Mouse (Mus musculus) heart, postnatal 4 days (tissue): ENCODE data around the gene Adamtsl3. TPM values are rescaled to one million over a fixed set of nuclear protein-coding genes. Genes with fewer than 3 reads are reported as not detected.

Experiments used
- DNase-seq: peaks from one replicate; pipeline ENCODE4 v3.0.0; 2021
- total RNA-seq, 2 experiments: library from RNA; stranded (reverse); gene quantifications; 2 replicates each; pipeline ENCODE4 v1.2.3; 2021

The Adamtsl3 gene
- 10 to 100 TPM in 1 of 2 experiments, 1 to 10 TPM in 1; 7.0 to 12.6 TPM for total RNA-seq

DNA sequence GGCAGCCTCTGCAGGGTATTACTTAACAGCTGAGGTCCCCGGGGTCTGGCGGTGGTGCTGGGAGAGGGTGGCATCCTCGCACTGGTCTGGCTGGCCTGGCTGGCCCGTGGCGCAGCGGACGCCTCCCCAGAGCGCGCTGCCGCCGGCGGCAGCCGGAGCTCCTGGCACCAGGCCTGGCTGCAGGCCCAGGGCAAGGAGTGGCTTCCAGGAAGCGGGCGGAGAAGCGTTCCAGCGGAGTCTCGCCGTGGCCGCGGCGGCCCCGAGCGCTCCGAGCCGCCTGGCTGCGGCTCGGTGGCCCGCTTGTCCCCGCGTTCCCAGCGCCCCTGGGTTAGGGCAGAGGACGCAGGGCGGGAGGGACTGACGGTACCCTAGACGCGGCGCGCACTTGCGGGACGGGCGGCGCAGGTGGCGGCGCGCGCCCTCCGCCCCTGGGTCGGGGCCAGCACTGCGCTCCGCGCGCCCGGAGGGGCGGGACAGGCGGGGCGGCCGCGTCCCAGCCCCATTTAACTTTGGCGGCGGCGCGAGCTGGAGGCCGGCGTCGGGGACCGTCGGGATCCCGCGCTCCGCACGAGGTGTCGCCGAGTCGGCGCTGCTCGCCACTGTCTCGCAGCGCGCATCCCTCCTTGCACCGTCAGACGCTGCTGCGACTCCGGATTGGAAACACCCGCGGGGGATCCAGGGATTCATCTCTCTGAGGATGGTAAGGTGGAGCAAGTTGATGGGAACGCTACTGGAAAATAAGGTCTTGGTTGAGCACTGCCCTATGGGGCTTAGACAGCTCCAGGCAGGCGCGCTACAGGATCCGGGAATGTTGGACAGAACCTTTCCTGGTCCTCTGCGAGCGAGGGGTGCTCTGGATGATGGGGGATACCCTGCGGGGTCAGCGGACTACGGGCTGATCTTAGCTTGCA lies at the start of gene Adamtsl3:
Gene Adamtsl3, plus strand, starts transcription at position 484 of the 911 bp plus-strand sequence.
- DNase-seq = peak; percentile 72

DNA sequence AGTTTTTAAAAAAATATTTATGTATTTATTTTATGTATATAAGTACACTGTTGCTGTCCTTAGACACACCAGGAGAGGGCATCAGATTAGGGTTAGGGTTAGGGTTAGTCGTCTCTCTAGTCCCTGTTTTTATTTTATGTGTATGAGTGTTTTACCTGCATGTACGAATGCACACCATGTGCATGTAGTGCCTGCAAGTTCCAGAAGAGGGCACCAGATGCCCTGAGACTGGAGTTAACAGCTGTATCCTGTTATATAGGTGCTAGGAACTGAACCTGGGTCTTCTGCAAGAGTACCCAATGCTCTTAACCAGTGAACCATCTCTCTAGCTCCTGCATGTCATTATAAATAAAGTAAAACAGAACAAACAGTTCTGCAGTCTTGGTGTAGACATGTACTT lies 48.3 kb upstream of the Adamtsl3 start:
- DNase-seq = no peak

DNA sequence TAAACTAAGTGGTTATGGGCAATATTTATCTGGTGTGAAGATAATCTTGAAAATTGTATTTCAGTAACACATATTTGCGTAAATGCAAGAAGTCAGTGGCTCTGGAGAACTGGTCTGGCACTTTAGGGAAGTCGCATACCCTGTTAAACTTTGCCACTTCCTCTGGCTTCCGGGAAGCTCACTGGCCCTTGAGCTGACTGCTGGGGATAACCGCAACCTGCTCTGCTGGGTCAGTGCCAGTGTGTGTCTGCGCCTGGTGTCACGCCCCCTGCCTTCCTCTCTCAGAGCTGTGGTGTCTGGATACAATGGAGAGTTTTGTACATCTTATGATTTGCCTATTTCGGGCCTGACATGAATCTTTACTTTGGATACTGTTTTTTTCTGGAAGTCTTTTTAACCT lies 42.1 kb upstream of the Adamtsl3 start:
- no peak for DNase-seq

DNA sequence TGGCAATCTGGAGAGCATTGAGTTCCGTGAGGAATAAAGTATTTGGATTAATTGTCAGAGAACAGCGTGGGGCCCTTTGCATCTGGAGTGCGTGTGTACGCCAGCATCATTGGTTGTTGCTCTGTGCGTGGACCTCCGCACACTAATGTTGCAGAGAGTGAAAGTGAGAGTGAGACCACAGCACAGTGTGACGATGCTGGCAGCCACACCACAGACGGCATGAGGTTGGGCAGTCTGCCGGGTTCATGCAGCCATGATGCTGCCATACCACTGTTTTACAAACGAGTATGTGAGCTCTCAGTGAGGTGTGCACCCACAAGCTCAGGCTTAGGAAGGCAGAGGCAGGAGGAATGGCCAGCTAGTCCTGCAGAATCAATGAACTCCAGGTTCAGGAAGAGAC lies 41.4 kb upstream of the Adamtsl3 start:
- DNase-seq = no peak

DNA sequence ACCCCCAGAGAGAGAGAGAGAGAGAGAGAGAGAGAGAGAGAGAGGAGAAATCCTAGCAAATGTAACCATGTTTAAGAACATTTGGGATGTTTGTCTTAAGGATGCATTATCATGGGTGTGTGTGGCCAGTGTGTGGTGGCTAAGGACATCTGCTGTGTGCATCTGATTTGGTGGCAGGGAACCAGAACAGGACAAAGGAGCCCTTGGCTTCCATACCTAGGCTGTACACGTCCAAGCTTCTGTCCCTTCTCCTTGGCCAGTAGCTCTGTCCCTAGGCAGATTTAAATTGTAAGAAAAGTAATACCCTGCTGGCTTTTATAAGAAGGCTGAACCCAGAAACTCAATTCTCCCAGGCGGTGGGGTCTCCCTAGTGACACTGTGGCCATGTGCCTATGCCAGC lies 40.9 kb upstream of the Adamtsl3 start:
- no peak for DNase-seq

DNA sequence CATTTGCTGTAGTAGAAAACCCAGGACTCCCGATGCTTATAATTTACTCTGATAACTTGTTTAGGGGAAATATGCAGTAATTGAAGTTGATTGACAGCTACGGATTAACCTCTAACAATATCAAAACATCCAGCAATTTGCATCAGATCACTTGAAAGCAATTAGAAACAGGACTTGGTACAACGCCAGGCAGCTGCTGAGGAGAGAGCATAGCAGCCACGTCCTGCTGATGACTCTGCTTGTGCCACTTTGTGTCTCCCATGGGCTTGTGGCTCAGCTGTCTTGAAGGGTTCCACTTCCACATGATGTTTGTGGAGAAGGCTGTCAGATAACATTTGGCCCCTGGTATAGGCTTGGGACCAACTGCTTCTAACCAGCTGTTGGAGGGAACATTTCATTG lies 27.1 kb upstream of the Adamtsl3 start:
- DNase-seq = no peak

DNA sequence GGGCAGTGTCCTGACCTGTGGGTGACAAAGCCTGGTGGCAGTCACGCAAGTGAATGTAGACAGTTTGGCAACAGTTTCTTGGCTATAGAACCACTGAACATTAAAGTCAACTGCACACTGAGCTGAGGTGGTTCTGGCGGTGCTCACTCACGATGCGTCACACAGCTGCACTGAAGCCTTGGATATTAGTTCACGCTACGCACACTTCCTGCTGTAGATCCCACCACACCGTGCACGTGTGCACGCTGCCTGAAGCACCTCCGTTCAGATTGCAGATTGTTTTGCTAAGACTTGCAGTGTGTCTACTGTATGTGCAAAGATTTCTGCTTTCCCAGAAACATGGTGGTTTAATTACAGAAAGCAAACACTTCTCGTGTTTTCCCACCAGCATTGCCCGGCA lies 17.0 kb upstream of the Adamtsl3 start:
- DNase-seq = no peak

DNA sequence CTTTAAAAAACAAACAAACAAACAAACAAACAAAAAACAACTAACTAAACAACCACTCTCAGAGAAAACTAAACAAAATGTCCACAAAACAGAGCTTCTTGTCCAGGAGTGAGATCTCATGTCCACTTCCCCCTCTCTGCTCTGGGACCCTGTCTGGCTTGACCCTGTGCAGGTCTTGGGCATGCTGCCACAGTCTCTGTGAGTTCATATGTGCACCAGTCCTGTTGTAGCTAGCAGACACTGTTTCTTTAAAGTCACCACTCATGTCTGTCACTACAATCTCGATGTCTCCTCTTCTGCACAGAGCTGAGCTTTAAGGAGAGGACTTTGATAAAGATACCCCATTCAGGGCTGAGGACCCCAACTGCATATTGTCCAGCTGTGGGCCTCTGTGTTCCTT lies 8.9 kb upstream of the Adamtsl3 start:
- no peak for DNase-seq

DNA sequence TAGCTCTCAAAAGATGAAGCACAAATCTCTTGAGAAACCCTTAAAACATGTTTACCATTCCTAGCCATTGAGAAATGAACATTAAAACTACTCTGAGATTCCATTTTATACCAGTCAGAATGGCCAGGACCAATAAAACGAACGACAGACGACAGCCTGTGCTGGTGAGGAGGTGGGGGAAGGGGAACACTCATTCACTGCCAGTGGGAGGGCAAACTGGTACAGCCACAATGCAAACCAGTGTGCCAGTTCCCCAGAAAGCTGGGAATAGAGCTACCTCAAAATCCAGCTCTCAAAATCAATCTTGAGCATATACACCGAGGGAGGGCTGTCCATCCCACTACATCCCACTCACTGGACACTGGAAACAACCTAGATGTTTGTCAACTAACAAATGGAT lies 8.3 kb upstream of the Adamtsl3 start:
- DNase-seq = no peak

DNA sequence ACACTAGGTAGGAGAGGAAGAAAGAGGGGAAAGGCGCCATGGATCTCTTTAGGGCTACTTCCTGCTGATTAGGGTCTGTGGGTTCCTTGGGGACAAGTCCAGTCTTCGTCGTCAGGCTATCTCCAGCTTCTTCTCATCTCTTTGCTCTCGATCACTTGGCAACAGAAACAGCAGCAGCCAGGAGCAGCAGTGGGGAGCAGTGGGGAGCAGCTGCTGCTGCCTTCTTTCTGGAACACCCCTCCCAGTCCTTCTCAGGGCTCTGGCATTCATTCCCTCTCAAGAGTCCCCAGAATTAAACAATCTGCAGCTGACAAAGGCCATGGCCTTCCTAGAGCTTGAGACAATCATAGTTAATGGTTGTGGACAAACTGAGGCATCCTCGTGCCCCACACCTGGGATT lies 7.6 kb upstream of the Adamtsl3 start:
- DNase-seq = no peak

DNA sequence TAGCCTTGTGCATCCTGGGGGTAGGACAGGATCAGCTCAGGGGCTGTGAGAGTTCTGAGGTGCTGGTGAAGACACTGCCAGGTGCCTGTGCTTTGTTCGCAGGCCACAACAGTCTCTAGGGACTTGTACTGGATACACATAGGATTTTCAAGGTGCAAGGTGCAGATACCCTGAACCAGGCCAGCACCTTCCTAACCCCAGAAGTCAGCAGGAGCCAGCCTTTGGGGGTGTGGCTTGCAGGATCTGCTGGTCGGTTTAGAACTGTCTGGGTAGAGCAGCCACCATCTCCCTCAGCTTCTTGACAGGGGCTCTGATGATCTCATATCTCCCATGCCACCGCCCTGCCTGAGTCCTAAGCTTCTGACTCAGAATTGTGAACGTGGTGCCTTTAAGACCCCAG lies 5.7 kb upstream of the Adamtsl3 start:
- no peak for DNase-seq

DNA sequence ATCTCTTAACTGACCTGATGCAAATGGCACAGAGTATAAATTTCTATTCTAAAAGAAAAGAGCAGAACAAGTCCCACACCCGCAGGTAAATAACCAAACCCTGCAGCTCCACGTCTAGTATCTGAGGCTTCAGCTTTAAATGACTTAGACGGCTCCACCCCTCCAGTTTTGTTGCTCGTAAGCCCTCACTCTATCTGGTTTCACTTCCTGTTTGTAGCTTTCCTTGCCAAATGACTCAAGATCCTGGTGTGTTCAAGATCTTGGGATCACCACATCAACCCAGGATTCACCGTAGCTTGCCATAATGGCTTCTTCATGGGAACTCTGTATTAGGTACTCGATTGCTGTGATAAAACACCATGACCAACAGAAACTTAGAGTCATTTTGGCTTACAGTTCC lies 4.6 kb upstream of the Adamtsl3 start:
- no peak for DNase-seq

DNA sequence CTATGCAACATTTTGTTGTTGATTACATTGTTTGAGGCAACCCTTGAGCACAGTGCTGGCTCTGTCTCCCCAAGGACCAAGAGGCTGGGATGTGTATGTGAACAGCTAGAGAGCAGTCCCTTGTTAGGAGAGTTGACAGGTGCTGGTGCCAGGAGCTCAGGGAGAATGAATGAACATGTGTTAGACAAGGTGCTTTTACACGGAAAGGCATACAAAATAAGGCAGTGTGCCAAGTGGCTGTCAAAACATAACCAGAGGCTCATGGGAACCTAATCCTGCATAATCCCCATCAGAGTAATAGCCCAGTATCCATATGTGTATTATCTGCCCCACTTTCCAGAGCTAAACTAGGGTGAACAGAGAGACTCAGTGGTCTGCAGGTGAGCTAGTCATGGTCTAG lies 1.5 kb upstream of the Adamtsl3 start:
- DNase-seq = no peak

DNA sequence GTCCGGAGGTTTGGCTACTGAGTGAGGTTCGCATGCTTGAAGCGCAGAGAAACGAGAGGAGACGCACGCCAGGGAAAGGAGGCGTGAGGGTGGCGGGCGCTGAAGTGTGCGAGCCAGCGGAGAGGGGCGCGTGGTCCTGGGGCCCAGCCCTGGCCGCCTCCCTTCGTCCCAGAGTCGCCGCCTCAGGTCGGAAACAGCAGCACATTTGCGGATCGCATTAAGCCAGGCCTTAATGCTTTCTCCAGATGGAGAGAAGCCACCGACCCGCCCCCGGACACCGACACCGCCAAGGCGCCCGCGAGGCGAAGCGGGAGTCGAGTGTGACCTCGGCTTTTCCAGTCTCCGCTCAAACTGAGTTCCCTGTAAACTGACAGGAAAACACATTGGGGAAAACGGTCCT lies 638 bp downstream of the Adamtsl3 start:
- peak; percentile 78 for DNase-seq

DNA sequence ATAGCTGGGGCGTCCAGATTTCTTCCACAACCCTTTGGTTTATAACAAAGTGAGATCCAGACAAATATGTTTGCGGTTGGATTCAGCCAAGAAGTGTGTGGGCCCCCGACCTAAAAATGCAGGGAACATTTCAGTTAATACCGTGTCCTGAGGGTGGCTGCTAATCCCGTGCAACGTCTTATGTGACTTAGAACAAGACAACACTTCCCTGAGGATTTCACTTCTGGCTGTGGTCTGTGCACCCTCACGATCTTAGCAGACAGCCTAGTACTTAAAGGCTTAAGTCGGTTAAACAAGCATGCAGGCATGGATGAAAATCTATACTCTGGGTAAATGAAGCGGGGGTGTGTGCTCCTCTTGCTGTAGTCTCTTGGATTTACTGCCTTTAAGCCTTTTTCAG lies 2.6 kb downstream of the Adamtsl3 start:
- no peak for DNase-seq

DNA sequence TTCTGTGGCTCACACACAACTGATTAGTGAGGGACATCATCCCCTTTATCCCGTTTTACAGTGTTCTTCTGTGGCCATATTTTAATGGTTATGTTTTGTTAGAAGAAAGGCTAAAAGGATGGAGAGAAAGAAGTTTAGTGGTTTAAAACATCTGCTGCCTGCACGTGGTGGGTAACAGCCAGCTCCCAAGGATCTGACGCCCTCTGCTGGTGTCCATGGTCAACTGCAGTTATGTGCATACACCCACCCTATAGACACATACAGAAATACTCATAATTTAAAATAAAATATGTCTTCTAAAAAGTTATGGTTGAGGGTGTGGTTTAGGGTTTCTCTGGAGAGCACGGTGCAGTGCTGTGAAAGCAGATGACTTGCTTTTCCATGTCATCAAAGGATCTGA lies 3.0 kb downstream of the Adamtsl3 start:
- DNase-seq = no peak

DNA sequence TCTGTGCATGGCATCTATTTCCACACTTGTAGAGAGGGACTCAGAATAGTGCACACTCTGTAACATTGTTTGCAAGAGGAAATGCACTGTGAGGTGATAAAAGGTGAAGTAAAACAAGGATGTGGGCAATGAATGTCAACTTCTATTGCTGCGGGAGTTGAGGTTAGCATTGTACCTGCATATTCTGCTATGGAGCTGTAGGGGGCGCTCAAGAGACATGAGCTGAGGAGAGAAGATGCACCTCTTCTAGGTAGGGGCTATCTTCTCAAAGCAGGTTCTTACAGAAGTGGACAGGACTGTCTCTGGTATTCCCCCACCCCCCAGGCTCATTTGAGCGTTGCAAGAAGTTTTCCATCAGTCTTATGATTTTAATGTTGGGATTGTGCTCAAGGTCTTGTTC lies 3.7 kb downstream of the Adamtsl3 start:
- DNase-seq = no peak

DNA sequence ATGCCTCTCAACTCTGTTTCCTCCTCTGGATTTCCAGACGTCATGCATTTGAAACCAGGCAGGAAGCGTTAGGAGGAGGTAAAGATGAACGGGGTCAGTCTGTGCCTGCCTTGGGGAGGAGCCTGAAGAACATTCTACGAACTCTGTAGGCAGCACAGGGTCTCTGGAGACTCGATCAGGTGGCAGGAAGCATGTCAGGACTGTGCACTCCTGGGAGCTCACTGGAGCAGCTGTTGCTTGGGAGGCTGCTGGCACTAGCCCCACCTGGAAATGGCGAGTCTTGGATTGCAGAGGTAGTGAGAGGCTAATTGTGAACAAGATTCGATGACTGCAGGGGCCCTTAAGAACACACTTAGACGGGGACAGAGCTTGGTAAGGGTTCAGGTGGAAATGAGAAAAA lies 6.0 kb downstream of the Adamtsl3 start:
- DNase-seq = no peak

DNA sequence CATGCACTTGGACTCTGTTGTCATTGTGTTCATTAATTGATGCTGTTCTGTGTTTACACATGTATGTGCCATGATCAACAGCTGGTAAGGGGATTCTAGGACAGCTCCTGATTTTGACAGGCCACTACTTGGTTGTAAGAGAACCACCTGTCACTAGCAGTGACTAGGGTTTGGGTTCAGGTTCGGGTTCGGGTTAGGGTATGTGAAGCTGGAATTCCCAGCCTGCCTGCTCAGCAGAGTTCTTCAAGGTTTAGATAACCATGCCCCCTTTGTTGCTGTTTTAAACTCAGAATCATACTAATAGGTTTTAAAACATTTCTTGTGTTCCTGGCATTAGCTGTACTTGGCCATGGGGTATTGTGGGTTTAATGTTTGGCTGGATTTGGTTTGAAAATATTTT lies 11.2 kb downstream of the Adamtsl3 start:
- no peak for DNase-seq

DNA sequence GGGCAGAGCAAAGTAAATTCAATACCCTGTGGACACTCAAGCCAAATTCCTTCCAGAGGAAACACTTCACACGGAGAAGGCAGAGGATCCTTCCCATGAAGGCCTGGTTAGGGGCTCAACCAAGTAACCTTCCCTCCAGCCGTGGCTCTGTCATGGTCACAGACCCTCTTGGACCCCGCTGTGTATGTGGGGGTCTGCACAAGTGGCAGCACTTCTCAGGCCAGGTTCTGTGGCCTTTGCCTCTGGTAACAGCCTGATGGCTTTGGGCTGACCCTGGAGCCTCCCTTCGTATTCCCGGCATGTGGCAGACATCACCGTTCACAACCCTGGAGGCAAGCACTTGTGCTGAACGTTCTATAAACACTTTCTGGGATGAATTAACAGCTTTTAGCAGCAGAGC lies 14.3 kb downstream of the Adamtsl3 start:
- DNase-seq = no peak

DNA sequence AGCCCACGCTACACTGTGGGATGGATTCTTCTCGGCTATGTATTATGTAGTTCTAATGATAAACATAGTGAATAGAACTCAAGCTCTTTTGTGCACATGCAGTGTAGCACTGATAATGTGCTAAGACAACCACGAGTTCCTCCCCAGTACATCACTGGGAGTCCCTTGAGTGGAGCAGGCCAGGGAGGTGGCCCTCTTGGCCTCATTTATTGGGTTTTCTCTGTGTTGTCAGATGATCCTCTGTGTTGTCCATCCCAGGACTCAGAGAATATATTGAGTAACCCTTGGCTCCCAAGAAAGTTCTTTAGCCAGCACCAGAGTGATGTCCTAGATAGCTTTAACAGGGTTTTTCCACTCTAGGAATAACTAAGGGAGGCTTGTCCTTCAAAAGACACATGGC lies 14.9 kb downstream of the Adamtsl3 start:
- no peak for DNase-seq

DNA sequence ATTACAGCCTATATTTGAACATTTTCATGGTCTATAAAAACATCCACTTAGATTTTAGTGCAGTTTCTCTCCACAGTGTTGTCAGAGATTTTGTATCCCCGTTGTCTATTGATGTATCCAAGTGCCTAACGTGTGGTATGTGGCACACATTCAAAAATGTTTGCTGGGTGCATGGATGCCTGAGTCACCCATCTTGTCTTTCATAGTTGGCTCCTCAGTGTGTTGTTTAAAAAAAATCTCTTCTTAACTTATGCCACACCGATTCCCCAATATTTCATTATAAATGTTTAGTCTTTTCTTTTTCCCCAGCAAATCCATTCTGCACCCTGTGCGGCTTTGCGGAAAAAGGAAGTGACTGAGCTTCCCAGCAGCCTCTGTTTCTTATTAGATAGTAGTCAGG lies 23.7 kb downstream of the Adamtsl3 start:
- DNase-seq = no peak

DNA sequence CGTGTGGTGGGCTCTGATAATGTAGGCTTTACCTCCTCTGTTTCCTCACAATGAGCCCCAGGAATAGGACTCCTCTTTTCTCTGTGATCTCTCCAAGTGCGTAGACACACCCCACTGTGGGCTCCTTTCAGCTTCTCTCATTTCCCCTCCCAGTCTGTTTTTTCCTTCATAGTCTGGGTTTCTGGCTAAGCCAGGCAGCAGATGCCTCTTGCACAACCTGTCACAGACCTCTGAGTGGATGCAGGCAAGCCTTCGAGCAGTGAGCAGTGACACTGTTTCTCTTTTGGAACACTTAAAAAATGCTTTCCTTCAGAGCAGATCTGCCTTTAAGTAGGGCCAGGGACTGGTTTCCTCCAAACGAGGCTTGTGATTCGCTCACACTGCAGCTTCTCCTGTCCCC lies 24.2 kb downstream of the Adamtsl3 start:
- no peak for DNase-seq

DNA sequence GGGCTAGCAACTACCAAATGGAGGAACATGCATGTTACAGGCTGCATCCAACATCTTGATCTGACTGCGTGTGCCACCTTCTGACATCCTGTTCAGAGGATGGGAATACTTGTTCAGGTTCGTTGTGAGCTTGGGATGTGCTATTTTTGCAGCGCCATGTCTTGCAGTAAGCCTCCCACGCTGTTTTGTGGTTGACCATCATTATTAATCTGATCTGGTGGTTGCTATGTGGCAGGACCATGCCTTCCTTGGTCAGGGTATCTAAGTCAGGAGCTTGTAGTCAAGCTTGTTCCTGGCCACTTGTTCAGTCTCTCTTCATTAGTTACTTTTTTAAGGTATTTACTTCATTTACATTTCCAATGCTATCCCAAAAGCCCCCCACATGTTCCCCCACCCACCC lies 24.7 kb downstream of the Adamtsl3 start:
- no peak for DNase-seq

DNA sequence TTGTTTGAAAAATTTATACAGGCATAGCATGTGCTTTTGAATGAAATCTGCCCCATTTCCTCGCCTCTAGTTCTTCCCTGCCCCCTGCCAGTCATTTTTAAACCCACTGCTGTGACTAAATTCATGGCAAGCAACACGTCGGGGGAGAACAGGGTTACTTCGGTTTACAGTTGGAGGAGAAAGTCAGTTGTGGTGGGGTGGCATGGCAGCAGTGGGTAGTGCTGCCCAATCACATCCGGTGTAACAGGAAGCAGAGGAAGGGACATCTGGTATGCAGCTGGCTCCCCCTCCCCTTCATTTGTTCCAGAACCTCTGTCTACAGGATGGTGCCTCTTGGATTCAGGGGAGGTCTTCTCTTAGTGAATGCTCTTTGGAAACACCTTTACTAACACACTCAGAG lies 25.6 kb downstream of the Adamtsl3 start:
- DNase-seq = no peak
